Mouse (Mus musculus) olfactory bulb, adult 2 months (tissue): ENCODE data around the gene Ipcef1.

Experiments
- CTCF ChIP-seq: fragments of 200-500 bp; IDR thresholded peaks from 2 replicates; pipeline ENCODE4 v1.5.1; 2012; ENCODE audit warnings: low read depth, mild to moderate bottlenecking, low read length, moderate library complexity; ENCODE audit not compliant: insufficient read depth
- POLR2A ChIP-seq: fragments of 200-500 bp; IDR thresholded peaks from 2 replicates; pipeline ENCODE4 v1.6.1; 2012; ENCODE audit warnings: mild to moderate bottlenecking, low read depth, low read length, moderate library complexity; ENCODE audit not compliant: insufficient read depth

- TF ChIP-seq POLR2A (no peak), CTCF (no peak)
Observed at GRCm38 (mm10) chr10:7035547-7035946, 16.7 kb downstream of the Ipcef1 start.
